Mouse (Mus musculus) neutrophil, adult 5-6 weeks (primary cell): ENCODE measurements around the gene Tomm7. TPM values are rescaled to one million over a fixed set of nuclear protein-coding genes. Genes with fewer than 3 reads are reported as not detected.
"Not testable (repeated sequence)": the region's sequence is repeated elsewhere in the genome, so short reads cannot be mapped to it uniquely, and the experiment has no call there.

Source experiments
- ATAC-seq: fragments of 151-379, 151-347 bp; 2 replicates; pipeline ENCODE4 v1.8.0; 2017; ENCODE audit warnings: mild to moderate bottlenecking, moderate TSS enrichment; ENCODE audit not compliant: insufficient number of reproducible peaks, poor library complexity, low FRiP score, severe bottlenecking; ENCODE audit errors: extremely low read depth
- total RNA-seq: library from RNA; stranded (forward); fragments of 200-1000 nt; gene quantifications from 2 replicates; pipeline ENCODE4 v1.2.3, GENCODE M21; 2017

Gene Tomm7
- 85.4 and 95.3 TPM in 2 replicates for total RNA-seq

DNA sequence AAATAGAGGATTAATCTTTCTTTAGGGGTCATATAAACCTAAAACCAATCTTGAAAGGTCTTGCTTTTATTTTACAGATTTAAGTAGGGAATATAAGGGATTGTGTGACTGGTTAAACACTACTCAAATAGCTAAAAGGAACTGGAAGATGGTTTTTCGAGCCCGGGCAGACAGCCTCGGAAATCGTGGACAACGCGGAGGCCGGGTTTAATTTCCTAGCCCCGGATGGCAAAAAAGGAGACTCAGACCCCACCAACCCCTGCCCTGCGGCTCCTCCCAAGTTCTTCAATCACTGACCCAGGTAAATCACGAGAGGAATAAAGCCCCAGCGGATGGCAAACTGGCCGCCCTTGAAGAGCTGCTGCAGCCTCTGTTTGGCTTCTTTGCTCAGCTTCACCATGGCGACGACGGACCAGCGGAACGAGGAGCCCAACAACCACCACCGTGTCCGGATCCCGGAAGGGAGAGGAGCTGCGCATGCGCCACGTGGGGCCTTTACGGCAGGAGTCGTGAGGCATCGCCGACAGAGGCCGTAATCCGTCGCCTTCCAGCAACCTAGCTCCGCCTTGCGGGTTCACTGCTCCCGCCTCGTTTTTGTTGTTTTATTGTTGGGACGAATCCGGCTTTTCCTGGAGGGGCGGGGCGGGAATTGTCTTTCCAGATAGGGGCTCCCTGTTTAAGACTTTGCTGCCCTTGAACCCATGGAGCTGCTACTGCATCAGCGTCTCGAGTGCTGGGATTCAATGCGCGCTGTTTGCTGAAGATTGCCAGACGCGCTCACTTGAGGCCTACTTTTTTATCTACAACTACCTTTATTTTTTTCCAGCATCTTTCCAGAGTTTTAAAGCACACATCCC lies at the start of gene Tomm7:
Tomm7 (minus strand) TSS at position 488 of the 857 bp plus-strand sequence.
- peak; percentile 99 for ATAC-seq

DNA sequence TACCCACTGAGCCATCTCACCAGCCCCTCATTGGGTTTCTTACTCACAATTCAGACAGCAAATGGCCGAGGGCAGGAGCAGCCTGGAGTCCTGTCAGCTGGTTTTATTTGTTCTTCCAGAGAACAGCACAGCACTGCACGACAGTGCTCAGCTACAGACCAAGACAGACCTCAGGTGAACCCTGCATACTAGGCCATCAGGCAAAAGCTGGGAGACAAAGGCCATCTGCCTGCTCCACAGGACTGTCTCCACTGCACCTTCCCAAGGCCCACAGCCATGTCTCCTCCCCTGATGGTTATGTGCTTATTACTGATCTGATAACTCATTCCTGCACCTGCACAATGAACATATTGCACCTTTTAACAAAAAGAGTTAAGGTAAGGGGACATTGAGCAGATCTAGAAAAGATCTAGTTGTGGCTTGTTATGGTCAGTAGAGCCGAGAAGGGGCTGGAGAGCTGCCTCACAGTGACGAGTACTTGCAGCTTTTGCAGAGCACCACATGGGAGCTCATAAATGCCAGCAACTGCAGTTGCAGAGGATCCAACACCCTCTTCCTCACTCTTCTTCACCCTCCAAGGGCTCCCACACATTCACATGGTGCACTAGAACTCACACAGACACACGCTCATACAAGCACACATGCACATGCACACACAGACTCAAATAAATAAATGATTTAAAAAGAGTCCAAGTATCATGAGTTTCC lies 49.3 kb upstream of the Tomm7 start:
- ATAC-seq: no peak

DNA sequence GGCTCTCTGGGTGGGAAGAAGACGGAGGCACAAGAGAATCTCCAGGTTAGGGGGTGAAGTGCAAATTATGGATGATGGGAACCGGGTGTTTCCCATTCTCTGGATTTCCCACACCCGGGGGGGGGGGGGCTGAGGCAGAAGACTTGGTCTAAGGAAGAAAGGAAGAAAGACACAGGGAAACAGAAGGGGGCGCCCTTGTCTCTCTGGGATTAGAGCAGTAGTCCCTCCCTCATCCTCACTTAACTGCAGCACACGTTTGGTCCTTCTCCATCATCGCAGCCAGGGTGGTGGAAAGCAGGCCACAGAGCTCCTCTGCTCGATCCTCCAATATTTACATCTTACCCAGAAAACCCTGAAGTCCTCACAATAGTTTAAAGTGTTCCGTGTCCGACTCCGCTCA lies 46.8 kb upstream of the Tomm7 start:
- ATAC-seq: no peak

DNA sequence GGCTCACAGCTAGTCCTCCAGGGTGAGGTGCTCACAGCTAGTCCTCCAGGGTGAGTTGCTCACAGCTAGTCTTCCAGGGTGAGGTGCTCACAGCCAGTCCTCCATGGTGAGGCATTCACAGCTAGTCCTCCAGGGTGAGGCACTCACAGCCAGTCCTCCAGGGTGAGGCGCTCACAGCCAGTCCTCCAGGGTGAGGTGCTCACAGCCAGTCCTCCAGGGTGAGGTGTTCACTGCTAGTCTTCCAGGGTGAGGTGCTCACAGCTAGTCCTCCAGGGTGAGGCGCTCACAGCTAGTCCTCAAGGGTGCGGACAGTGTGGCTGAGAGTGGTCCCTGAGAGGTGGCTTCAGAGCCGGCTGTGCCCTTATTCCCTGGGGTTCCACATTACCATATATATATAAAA lies 45.5 kb upstream of the Tomm7 start:
- ATAC-seq: no peak

DNA sequence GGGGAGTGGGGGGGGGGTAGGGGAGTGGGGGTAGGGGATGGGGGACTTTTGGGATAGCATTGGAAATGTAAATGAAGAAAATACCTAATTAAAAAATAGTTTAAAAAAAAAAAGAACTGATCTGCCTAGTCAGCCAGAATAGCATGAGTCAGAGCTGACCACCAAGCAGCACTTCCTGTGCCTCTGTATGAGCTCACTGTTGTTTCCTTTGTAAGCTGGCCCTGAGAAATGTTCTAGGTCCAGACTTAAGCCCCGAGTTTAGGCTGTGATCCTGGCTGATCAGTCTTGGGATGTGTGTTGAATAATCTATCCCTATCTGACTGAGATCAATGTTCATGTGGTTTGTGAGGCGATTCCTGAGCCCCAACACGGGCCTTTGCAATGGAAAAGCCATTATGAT lies 43.1 kb upstream of the Tomm7 start:
- no peak for ATAC-seq

GRCm38 (mm10) chr5:23874457-23874856 lies 30.5 kb upstream of the Tomm7 start:
- ATAC-seq: peak; percentile 98

DNA sequence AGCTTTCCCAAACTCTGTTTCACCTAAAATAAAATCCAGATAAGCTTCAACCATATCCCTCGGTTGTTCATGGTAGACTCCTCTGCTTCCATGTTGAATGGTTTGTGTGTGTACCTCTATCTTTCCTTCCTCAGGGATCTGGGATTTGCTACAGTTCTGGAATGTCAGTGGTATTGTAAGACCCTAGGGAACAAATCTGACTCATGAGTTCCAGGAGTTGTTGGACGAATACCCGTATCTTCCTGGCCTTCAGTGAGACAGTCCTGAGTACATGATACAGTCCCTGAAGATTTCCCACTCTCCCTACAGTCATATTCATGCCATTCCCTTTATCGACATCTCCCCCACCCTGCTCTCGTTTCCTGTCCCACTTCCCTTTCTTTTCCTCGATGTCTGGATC lies 28.6 kb upstream of the Tomm7 start:
- no peak for ATAC-seq

DNA sequence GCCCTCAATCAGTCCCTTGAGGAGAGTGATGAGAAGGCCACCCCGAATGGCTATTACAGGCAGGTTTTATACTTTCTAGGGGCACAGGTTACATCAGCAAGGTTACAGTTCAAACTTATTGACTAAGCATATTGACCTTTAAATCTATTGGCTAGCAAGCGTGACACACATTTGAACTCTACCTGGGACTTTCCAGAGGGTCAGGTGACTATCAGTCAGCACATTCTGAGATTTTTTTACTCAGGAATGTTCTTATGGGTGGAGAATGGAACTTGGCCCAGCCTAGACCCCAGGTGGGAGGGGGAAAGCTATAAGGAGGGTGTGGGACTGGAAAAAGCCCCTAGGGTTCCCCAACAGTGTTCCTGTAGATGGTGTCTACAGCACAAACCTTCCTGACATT lies 27.4 kb upstream of the Tomm7 start:
- ATAC-seq: not testable (repeated sequence)

GRCm38 (mm10) chr5:23865941-23866340 lies 22.0 kb upstream of the Tomm7 start:
- ATAC-seq: no peak

- ATAC-seq: no peak
Observed at GRCm38 (mm10) chr5:23864054-23864965, 20.3 kb upstream of the Tomm7 start.

DNA sequence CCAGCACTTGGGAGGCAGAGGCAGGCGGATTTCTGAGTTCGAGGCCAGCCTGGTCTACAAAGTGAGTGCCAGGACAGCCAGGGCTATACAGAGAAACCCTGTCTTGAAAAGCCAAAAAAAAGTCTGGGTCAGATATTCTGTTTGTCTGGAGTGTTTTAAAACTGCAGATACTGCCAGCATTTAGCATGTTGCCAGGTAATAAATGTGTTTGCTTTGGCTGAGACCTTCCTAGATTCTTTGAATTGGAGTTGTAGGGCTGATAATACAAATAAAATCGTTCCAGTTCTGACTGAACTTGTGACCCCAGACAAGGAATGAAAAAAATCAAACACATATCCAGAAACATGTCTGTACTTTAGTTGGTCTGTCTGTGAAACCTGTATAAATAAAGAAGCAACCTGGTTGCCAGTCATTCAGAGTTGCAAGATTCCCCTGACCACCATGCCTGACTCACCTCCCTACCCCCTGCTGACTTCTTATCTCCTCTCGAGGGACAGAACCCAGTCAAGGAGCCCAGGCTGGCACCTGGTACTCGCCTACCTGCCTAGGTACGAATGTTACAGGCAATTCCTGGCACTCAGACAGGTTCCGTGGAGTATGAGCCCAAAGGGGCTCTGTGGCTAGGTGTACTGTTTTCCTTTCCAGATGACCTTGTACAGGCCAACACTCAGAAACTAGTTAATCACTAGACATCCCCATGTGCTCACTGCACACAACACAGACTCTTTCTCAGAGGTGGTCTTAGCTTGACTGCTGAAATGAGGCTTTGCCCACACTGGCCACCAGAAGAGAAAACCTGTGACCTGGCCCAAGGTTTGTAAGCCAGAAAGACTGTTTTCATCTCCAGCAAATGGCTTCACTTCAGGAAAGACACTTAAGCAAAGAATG lies 19.4 kb upstream of the Tomm7 start:
- no peak for ATAC-seq

- no peak for ATAC-seq
Observed at GRCm38 (mm10) chr5:23862291-23862690, 18.3 kb upstream of the Tomm7 start.

GRCm38 (mm10) chr5:23861721-23862120 lies 17.8 kb upstream of the Tomm7 start:
- no peak for ATAC-seq

- ATAC-seq: no peak
Observed at GRCm38 (mm10) chr5:23859896-23860295, 15.9 kb upstream of the Tomm7 start.

DNA sequence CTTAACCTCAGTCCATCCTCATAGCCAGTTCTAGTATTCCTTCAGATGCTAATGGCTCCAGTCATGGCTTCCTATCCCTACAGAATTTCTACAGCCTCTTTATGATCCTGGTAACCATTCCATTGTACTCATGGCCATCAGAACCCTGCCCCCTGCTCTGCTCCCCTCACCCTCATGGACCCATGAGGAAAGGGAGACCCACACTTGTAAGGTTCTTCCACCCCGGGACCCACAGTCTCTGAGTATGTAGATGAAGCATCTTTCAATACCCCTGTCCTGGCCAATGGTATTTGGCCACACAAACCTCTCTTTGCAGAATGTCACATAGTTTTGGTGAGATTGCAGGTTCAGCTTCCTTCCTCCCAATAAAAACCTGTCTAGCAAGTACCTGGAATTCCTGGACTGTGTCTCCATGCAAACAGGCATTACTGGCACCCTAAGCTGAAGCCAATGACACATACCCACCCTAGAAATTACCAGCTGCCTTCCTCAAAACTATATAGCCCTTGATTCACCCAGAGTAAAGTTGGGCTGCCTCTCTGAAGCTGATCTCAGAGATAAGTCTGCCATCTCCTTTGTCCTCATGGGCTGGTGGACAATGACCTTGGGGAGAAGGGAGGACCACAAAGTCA lies 15.2 kb upstream of the Tomm7 start:
- no peak for ATAC-seq

- peak; percentile 32; the same call in 1 of the 2 replicates for ATAC-seq
Observed at GRCm38 (mm10) chr5:23858643-23859042, 14.7 kb upstream of the Tomm7 start.

GRCm38 (mm10) chr5:23858001-23858400 lies 14.0 kb upstream of the Tomm7 start:
- ATAC-seq: no peak

- no peak for ATAC-seq
Observed at GRCm38 (mm10) chr5:23857189-23857588, 13.2 kb upstream of the Tomm7 start.
